Mouse (Mus musculus) liver, embryonic 16.5 days (tissue): Measurements from ENCODE around the gene Rgma. TPM values are rescaled to one million over a fixed set of nuclear protein-coding genes. Genes with fewer than 3 reads are reported as not detected.
A peak's percentile ranks its signal among the peaks of the same experiment; 100 is the strongest.

ENCODE experiments used
- ATAC-seq: fragments of 200-750 bp; cut with Nextera tagmentation; 2 replicates; pipeline ENCODE4 v1.8.0; 2017; ENCODE audit warnings: low read depth, mild to moderate bottlenecking, moderate number of reproducible peaks, moderate library complexity
- H3K27ac ChIP-seq: fragments of 300-500 bp; sonication (generic); 2 replicates; pipeline ENCODE4 v1.5.1; 2014; ENCODE audit warnings: mild to moderate bottlenecking, low read length
- H3K27me3 ChIP-seq: fragments of 300-500 bp; sonication (generic); 2 replicates; pipeline ENCODE4 v1.6.1; 2014; ENCODE audit warnings: low read depth, low read length, mixed read lengths; ENCODE audit not compliant: control insufficient read depth, insufficient read depth
- H3K36me3 ChIP-seq: fragments of 300-500 bp; sonication (generic); 2 replicates; pipeline ENCODE4 v1.6.1; 2014; ENCODE audit warnings: mild to moderate bottlenecking; ENCODE audit not compliant: control insufficient read depth, insufficient read depth
- H3K4me1 ChIP-seq: fragments of 300-500 bp; sonication (generic); 2 replicates; pipeline ENCODE4 v1.6.1; 2014; ENCODE audit warnings: low read depth, low read length, mixed read lengths; ENCODE audit not compliant: control insufficient read depth
- H3K4me2 ChIP-seq: fragments of 300-500 bp; sonication (generic); 2 replicates; pipeline ENCODE4 v1.6.1; 2014; ENCODE audit warnings: low read depth, low read length, mixed read lengths
- H3K4me3 ChIP-seq: fragments of 300-500 bp; sonication (generic); 2 replicates; pipeline ENCODE4 v1.5.1; 2014; ENCODE audit warnings: low read depth, mild to moderate bottlenecking, low read length
- H3K9ac ChIP-seq: fragments of 300-500 bp; sonication (generic); 2 replicates; pipeline ENCODE4 v1.6.1; 2014; ENCODE audit warnings: low read depth, low read length
- H3K9me3 ChIP-seq: fragments of 300-500 bp; sonication (generic); replicated peaks from 2 replicates; pipeline ENCODE4 v1.6.1; 2016; ENCODE audit warnings: low read length; ENCODE audit not compliant: control insufficient read depth
- WGBS: fragments of 180-500 bp; shearing (Covaris S2); extraction: QIAGEN DNeasy Blood & Tissue Kit; methylation state at CpG from one replicate; pipeline ENCODE4 v1.1.7; 2014; ENCODE audit not compliant: insufficient replicate concordance; 5-methylcytosine and 5-hydroxymethylcytosine counted together
- polyA plus RNA-seq: library from polyadenylated mRNA; unstranded; fragments of >200 nt; fragmentation: Nextera tagmentation; extraction: Ambion mirVana; gene quantifications from 2 replicates; pipeline ENCODE4 v1.2.1, GENCODE M21; 2015

Gene Rgma
- polyA plus RNA-seq, 1 experiment from 2014 or later: 0.19 TPM

DNA sequence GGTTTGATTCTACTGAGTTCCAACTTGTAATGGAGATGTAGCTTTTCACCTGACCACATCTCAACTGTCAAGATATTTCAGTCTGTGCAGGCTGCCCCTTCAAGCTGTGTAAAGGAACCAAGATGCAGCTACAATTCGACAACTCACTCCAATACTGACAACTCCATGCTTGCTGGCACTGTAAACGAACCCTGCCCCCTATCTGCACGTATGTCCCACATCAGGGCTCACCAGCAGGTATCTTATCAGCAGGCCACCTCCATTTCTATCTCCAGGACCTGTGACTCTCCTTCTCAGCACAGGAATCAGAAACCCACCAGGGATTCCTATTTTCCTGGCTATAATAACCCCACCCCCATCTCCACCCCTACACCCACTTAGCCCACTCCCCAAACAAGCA lies 53.2 kb downstream of the Rgma start:
- H3K27ac ChIP-seq: no peak overlapping the region
- ATAC-seq: no peak
- peaks cover 35% of the 10 kb centered on the region for H3K36me3 ChIP-seq
- H3K4me3 ChIP-seq: no peak overlapping the region
- WGBS: 46% methylated on average over 3 of the region's 3 CpGs
- no peaks in the 10 kb centered on the region for H3K4me1 ChIP-seq
- H3K27me3 ChIP-seq: no peaks in the 10 kb centered on the region
- H3K9ac ChIP-seq: no peak overlapping the region
- H3K9me3 ChIP-seq: no peaks in the 10 kb centered on the region
- H3K4me2 ChIP-seq: no peak overlapping the region

DNA sequence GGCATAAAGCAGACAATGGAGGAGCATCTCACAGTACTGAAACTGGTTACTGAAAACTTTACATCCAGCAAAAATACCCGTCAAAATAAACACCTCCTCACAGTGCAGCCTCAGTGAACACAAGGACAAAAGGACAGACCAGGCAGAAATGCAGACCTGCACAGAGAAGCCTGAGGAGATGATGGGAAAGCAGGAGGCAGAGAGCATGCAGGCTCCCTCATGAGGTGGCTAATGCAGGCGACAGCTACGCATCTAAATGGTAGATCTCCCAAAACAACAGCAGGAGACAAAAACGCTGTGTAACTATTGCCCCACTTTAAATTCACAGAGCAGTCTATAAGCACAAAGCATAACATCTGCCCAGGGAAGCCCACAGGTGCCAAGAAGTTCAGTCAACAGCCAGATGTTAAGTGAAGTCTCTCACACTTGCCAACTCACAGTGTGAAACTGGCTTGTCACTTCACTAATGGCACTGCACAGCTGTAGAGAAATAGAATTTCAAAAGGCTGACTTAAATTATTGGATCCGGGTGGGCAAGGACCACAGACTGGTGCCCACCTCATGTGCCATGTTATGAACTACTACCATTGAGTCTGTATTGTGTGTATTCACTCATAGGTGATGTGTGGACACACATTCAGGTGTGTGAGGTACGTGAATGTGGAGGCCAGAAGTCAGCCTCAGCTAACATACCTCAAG lies 58.5 kb downstream of the Rgma start:
- no peak overlapping the region for H3K4me3 ChIP-seq
- H3K36me3 ChIP-seq: peaks cover 63% of the 10 kb centered on the region
- WGBS: 85% methylated on average over 6 of the region's 6 CpGs
- no peak overlapping the region for H3K9ac ChIP-seq
- no peaks in the 10 kb centered on the region for H3K27me3 ChIP-seq
- H3K9me3 ChIP-seq: no peaks in the 10 kb centered on the region
- ATAC-seq: no peak
- H3K4me1 ChIP-seq: no peaks in the 10 kb centered on the region
- no peak overlapping the region for H3K27ac ChIP-seq
- H3K4me2 ChIP-seq: no peak overlapping the region

DNA sequence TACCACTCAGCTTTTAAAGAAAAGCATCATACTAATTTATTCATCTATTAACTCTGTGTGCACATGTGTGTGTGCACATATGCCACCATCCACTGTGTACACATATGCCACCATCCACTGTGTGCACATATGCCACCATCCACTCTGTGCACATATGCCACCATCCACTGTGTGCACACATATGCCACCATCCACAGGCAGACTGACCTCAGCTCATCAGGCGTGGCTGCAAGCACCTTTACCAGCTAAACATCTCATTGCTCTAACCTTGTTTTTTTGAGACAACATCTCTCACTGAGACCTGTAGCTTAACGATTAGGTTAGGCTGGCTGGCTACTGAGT lies 59.0 kb downstream of the Rgma start:
- ATAC-seq: no peak
- H3K4me1 ChIP-seq: no peaks in the 10 kb centered on the region
- peaks cover 61% of the 10 kb centered on the region for H3K36me3 ChIP-seq
- no peak overlapping the region for H3K27ac ChIP-seq
- no peaks in the 10 kb centered on the region for H3K9me3 ChIP-seq
- 85% methylated on average over 2 of the region's 2 CpGs for WGBS
- H3K9ac ChIP-seq: no peak overlapping the region
- H3K4me3 ChIP-seq: no peak overlapping the region
- H3K4me2 ChIP-seq: no peak overlapping the region
- H3K27me3 ChIP-seq: no peaks in the 10 kb centered on the region

DNA sequence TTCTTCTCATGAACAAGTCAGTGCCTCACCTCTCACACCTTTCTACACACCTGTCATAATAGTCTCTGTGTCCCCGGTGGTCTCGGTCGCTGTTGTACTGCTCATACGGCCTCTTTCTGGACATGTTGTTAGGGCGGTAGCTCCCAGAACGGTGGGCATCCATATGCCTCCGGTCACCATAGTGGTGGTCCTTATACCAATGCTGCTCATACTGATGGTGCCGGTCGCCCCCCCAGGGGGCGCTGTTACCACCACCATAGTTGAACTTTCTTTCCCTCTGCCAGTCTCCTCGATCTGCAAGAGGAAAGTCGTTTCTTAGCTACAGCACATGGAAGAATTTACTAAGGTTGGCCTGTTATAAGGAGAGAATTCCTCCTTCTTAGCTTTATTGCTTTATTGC lies 60.4 kb downstream of the Rgma start:
- Histone ChIP-seq H3K9me3 (no peaks in the 10 kb centered on the region), H3K27ac (no peak overlapping the region), H3K4me1 (no peaks in the 10 kb centered on the region), H3K9ac (no peak overlapping the region), H3K36me3 (peaks cover 66% of the 10 kb centered on the region), H3K4me2 (no peak overlapping the region), H3K4me3 (no peak overlapping the region), H3K27me3 (no peaks in the 10 kb centered on the region)
- WGBS: 71% methylated on average over 12 of the region's 12 CpGs
- no peak for ATAC-seq

DNA sequence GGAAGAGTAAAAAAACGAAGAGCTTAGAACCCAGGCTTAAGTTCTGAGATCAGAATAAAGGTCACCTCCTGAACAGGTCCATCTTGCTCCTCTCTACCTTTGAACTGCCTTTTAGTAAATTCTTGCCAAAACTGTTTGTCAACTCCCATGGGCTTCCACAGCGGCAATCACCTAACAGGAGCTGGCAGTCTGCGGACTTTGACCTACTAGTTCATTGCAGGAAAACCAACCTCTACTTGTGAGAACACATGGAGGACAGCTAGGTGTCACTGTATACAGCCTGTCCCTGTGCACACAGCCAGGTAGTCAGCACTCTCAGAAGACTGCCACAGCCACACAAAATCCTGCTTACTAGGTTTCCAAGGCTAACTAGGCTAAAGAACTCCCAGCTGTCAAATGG lies 66.5 kb downstream of the Rgma start:
- WGBS: 80% methylated on average over 3 of the region's 3 CpGs
- no peaks in the 10 kb centered on the region for H3K27me3 ChIP-seq

DNA sequence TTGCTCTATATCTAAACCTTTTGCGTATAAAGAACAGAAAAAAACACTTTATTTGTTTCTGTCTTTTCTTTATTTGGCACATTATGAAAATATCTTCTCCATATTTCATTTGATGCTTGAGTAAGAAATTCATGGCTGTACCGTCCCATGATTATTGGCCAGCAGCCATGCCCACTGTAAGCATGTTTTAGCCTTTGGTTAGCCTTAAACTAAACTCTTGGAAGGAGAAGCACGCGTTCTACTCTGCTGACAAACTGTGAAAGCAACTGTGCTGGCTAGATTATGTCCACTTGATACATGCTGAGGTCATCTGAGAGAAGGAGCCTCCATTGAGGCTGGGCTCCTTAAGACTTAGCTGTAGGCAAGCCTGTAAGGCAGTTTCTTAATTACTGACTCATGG lies 66.9 kb downstream of the Rgma start:
- Histone ChIP-seq H3K27me3 (no peaks in the 10 kb centered on the region), H3K4me3 (no peak overlapping the region), H3K36me3 (peaks cover 87% of the 10 kb centered on the region), H3K27ac (no peak overlapping the region), H3K4me2 (no peak overlapping the region), H3K9ac (no peak overlapping the region), H3K4me1 (no peaks in the 10 kb centered on the region), H3K9me3 (no peaks in the 10 kb centered on the region)
- 88% methylated on average over 4 of the region's 4 CpGs for WGBS
- ATAC-seq: no peak

More for the DNA sequence above, 66.5 kb downstream of the Rgma start:
- Histone ChIP-seq H3K27ac (no peak overlapping the region), H3K4me1 (no peaks in the 10 kb centered on the region), H3K4me3 (no peak overlapping the region), H3K9me3 (no peaks in the 10 kb centered on the region), H3K9ac (no peak overlapping the region), H3K4me2 (no peak overlapping the region), H3K36me3 (peaks cover 86% of the 10 kb centered on the region)
- ATAC-seq: 0 out of 2 replicates have a peak, but pooled peaks have one; percentile 53

DNA sequence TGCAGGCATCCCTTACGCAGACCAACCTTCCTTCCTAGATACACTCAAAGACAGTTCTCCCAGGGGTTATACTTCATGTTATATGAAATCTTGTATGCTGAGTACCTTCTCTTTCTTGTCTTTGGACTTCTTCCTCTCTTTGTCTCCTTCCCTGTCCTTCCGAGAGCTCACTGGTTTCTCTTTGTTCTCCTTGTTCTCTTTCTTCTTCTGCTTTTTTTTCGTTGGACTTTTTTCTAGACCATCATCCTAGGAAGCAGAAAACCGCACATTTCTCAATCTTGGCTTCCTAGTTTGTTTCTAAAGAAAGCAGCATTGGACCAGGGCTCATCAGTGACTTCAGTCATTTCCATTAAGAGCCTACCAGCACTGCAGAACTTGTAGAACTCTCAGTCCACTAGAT lies 76.3 kb downstream of the Rgma start:
- Histone ChIP-seq H3K4me2 (no peak overlapping the region), H3K9me3 (no peaks in the 10 kb centered on the region), H3K27ac (no peak overlapping the region), H3K36me3 (peaks cover 93% of the 10 kb centered on the region), H3K27me3 (no peaks in the 10 kb centered on the region), H3K4me1 (no peaks in the 10 kb centered on the region), H3K4me3 (no peak overlapping the region), H3K9ac (no peak overlapping the region)
- 76% methylated on average over 4 of the region's 4 CpGs for WGBS
- ATAC-seq: no peak

DNA sequence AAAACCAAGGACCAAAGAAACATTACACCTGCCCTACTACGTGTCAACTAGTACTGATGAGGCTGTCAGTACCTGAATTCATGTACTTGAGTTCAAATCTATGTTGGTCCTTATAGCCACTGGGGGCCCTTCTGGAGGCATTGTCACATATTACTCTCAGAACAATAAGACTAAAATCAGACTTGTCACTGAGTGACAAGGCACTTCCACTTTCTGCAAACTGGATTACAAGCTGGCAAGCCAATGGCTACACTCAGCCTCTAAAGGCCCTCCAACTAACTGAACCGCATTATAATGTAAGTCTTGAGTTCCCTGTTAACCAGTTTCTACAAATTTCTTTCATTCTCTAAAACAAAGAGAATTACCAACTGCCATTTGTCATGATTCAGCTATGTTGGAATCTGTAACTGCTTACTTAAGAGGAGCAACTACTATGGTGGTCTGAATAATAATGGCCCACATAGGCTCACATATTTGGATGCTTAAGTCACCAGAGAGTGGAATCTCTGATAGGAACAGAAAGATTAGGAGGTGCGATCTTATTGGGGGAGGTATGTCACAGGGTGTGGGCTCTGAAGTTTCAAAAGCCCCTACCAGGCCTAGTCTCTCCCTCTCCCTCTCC lies 77.0 kb downstream of the Rgma start:
- Histone ChIP-seq H3K4me3 (no peak overlapping the region), H3K4me2 (no peak overlapping the region), H3K9me3 (no peaks in the 10 kb centered on the region), H3K36me3 (peaks cover 89% of the 10 kb centered on the region), H3K4me1 (no peaks in the 10 kb centered on the region), H3K27me3 (no peaks in the 10 kb centered on the region), H3K9ac (no peak overlapping the region), H3K27ac (no peak overlapping the region)
- ATAC-seq: no peak
- 87% methylated on average over 3 of the region's 3 CpGs for WGBS

DNA sequence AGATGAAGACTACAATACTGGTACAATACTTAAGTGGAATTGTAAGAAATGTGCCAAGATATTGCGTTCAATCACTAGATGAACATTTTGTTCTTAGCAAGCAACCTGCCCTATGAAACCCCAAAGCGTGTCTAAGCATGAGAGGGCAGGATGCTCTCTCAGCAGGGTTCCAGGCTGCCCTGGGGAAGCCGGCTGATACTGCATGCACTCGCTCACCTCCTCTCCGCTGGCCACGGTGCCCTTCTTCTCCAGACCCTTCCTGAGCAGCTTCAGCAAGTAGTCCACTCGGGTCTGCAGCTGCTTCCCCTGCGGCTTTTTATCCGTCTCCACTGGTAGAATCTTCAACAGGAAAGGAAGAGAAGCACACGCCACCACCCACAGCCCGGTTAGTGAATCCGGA lies 78.8 kb downstream of the Rgma start:
- Histone ChIP-seq H3K27me3 (no peaks in the 10 kb centered on the region), H3K27ac (no peak overlapping the region), H3K36me3 (peaks cover 78% of the 10 kb centered on the region), H3K9me3 (no peaks in the 10 kb centered on the region), H3K4me1 (no peaks in the 10 kb centered on the region), H3K9ac (no peak overlapping the region), H3K4me3 (no peak overlapping the region), H3K4me2 (no peak overlapping the region)
- WGBS: 92% methylated on average over 12 of the region's 12 CpGs
- no peak for ATAC-seq
